ENCODE assay signal across 31 mouse cellular contexts in genomic region chr1:95834652-95835051, GRCm38 (mm10).
"Had no signal": no experiment of that assay in that cellular context is flagged by ENCODE, and none has a peak within 500 bp of the region (broad histone marks: within the 10 kb centered on the region; RNA-seq: fewer than 3 reads in every experiment).

No protein-coding gene starts in this region.

- H3K9ac ChIP-seq: heart, embryonic 12.5 days; heart, embryonic 13.5 days; heart, embryonic 15.5 days; hindbrain, embryonic 12.5 days; hindbrain, embryonic 13.5 days; hindbrain, embryonic 14.5 days; hindbrain, embryonic 15.5 days; intestine, embryonic 15.5 days; kidney, embryonic 15.5 days had no signal

- DNase-seq: heart, postnatal 10 days; heart, postnatal 14 days; heart, postnatal 36 days; heart, postnatal 4 days; kidney, adult 11 months; kidney, adult 18-20 months; kidney, adult 2 months; kidney, adult 8-10 months; kidney, adult 9 months; kidney, postnatal 10 days; kidney, postnatal 14 days; kidney, postnatal 25 days; kidney, postnatal 36 days; kidney, postnatal 4 days; layer of hippocampus, adult 9-11 months; layer of hippocampus, postnatal 36 days had no signal

- H3K4me1 ChIP-seq: heart, embryonic 10.5 days; heart, embryonic 12.5 days; heart, embryonic 13.5 days; heart, embryonic 15.5 days; hindbrain, embryonic 10.5 days; hindbrain, embryonic 12.5 days; hindbrain, embryonic 13.5 days; hindbrain, embryonic 15.5 days; intestine, embryonic 15.5 days; kidney, embryonic 15.5 days had no signal

- H3K4me2 ChIP-seq: heart, embryonic 11.5 days; heart, embryonic 12.5 days; heart, embryonic 13.5 days; heart, embryonic 15.5 days; hindbrain, embryonic 12.5 days; hindbrain, embryonic 13.5 days; hindbrain, embryonic 14.5 days; hindbrain, embryonic 15.5 days; intestine, embryonic 15.5 days; kidney, embryonic 15.5 days had no signal

- H3K9me3 ChIP-seq: heart, embryonic 10.5 days; heart, embryonic 12.5 days; heart, embryonic 13.5 days; heart, embryonic 15.5 days; hindbrain, embryonic 10.5 days; hindbrain, embryonic 12.5 days; hindbrain, embryonic 13.5 days; hindbrain, embryonic 15.5 days; intestine, embryonic 15.5 days; kidney, embryonic 15.5 days had no signal

- H3K4me3 ChIP-seq: heart, embryonic 10.5 days; heart, embryonic 12.5 days; heart, embryonic 13.5 days; heart, embryonic 15.5 days; hindbrain, embryonic 10.5 days; hindbrain, embryonic 12.5 days; hindbrain, embryonic 13.5 days; hindbrain, embryonic 15.5 days; intestine, embryonic 15.5 days; kidney, embryonic 15.5 days; left cerebral cortex, adult 2 months had no signal

- H3K36me3 ChIP-seq: heart, embryonic 10.5 days; heart, embryonic 12.5 days; heart, embryonic 13.5 days; heart, embryonic 15.5 days; hindbrain, embryonic 10.5 days; hindbrain, embryonic 12.5 days; hindbrain, embryonic 13.5 days; hindbrain, embryonic 15.5 days; intestine, embryonic 15.5 days; kidney, embryonic 15.5 days had no signal

- H3K27me3 ChIP-seq: heart, embryonic 12.5 days; heart, embryonic 13.5 days; heart, embryonic 15.5 days; hindbrain, embryonic 12.5 days; hindbrain, embryonic 13.5 days; hindbrain, embryonic 15.5 days; intestine, embryonic 15.5 days; kidney, embryonic 15.5 days had no signal

- H3K27ac ChIP-seq: heart, embryonic 10.5 days; heart, embryonic 13.5 days; heart, embryonic 15.5 days; hindbrain, embryonic 10.5 days; hindbrain, embryonic 12.5 days; hindbrain, embryonic 13.5 days; hindbrain, embryonic 14.5 days; hindbrain, embryonic 15.5 days; hindbrain, postnatal 0 days; intestine, embryonic 15.5 days; kidney, embryonic 15.5 days; kidney, postnatal 0 days; left cerebral cortex, adult 2 months had no signal
